Mouse (Mus musculus) embryonic facial prominence, embryonic 11.5 days (tissue): Measurements from ENCODE around the gene Dock9. TPM values are rescaled to one million over a fixed set of nuclear protein-coding genes. Genes with fewer than 3 reads are reported as not detected.

Experiments used
- ATAC-seq: fragments of 200-750 bp; cut with Nextera tagmentation; replicated peaks from 2 replicates; pipeline ENCODE4 v1.8.0; 2017; ENCODE audit warnings: low read depth; ENCODE audit not compliant: insufficient number of reproducible peaks, low FRiP score, low TSS enrichment
- DNase-seq: peaks from one replicate; pipeline ENCODE4 v3.0.0-alpha.2; 2015; ENCODE audit warnings: low spot score
- H3K27ac ChIP-seq: fragments of 300-500 bp; sonication (generic); replicated peaks from 2 replicates; pipeline ENCODE4 v1.5.1; 2014; ENCODE audit warnings: mild to moderate bottlenecking, low read depth, low read length, control low read depth
- H3K27me3 ChIP-seq: fragments of 300-500 bp; sonication (generic); 2 replicates; pipeline ENCODE4 v1.6.1; 2014; ENCODE audit warnings: mild to moderate bottlenecking, low read length, moderate library complexity, mixed read lengths; ENCODE audit not compliant: control insufficient read depth, insufficient read depth
- H3K36me3 ChIP-seq: fragments of 300-500 bp; sonication (generic); replicated peaks from 2 replicates; pipeline ENCODE4 v1.6.1; 2014; ENCODE audit warnings: low read depth, mild to moderate bottlenecking, low read length, moderate library complexity, mixed read lengths; ENCODE audit not compliant: control insufficient read depth, insufficient read depth
- H3K4me1 ChIP-seq: fragments of 300-500 bp; sonication (generic); 2 replicates; pipeline ENCODE4 v1.6.1; 2014; ENCODE audit warnings: low read length, mixed read lengths; ENCODE audit not compliant: control insufficient read depth, insufficient read depth
- H3K4me2 ChIP-seq: fragments of 300-500 bp; sonication (generic); 2 replicates; pipeline ENCODE4 v1.6.1; 2014; ENCODE audit warnings: low read depth, mild to moderate bottlenecking, control low read depth, low read length, moderate library complexity
- H3K4me3 ChIP-seq: fragments of 300-500 bp; sonication (generic); 2 replicates; pipeline ENCODE4 v1.5.1; 2014; ENCODE audit warnings: low read depth, low read length, control low read depth
- H3K9ac ChIP-seq: fragments of 300-500 bp; sonication (generic); replicated peaks from 2 replicates; pipeline ENCODE4 v1.6.1; 2014; ENCODE audit warnings: mild to moderate bottlenecking, control low read depth, low read length
- H3K9me3 ChIP-seq: fragments of 300-500 bp; sonication (generic); replicated peaks from 2 replicates; pipeline ENCODE4 v1.6.1; 2016; ENCODE audit warnings: mild to moderate bottlenecking, low read length, inconsistent platforms, mixed read lengths; ENCODE audit not compliant: control insufficient read depth
- WGBS: fragments of 180-500 bp; shearing (Covaris S2); extraction: QIAGEN DNeasy Blood & Tissue Kit; methylation state at CpG from one replicate; pipeline ENCODE4 v1.1.7; 2014; 5-methylcytosine and 5-hydroxymethylcytosine counted together
- polyA plus RNA-seq: library from polyadenylated mRNA; unstranded; fragments of >200 nt; fragmentation: Nextera tagmentation; extraction: Ambion mirVana; gene quantifications from 2 replicates; pipeline ENCODE4 v1.2.1, GENCODE M21; 2014

The Dock9 gene
- polyA plus RNA-seq, 1 experiment from 2014 or later: 4.9 TPM

- ATAC-seq (no peak), DNase-seq (no peak)
- no peaks in the 10 kb centered on the region for H3K27me3 ChIP-seq
- no peak overlapping the region for H3K4me3 ChIP-seq
- WGBS: 40% methylated on average over 9 of the region's 9 CpGs
- no peak overlapping the region for H3K27ac ChIP-seq
- no peak overlapping the region for H3K4me2 ChIP-seq
- H3K9ac ChIP-seq: no peak overlapping the region
- H3K9me3 ChIP-seq: no peaks in the 10 kb centered on the region
- no peaks in the 10 kb centered on the region for H3K36me3 ChIP-seq
- no peaks in the 10 kb centered on the region for H3K4me1 ChIP-seq
These were observed 149.0 kb downstream of the Dock9 start for GRCm38 (mm10) chr14:121648581-121649060.

GRCm38 (mm10) chr14:121647693-121648092, 149.9 kb downstream of the Dock9 start:
- Histone ChIP-seq H3K4me3 (no peak overlapping the region), H3K9ac (no peak overlapping the region), H3K27ac (no peak overlapping the region), H3K27me3 (no peaks in the 10 kb centered on the region), H3K4me2 (no peak overlapping the region), H3K4me1 (no peaks in the 10 kb centered on the region), H3K36me3 (no peaks in the 10 kb centered on the region), H3K9me3 (no peaks in the 10 kb centered on the region)
- ATAC-seq (no peak), DNase-seq (no peak)
- 87% methylated on average over 6 of the region's 6 CpGs for WGBS

- H3K27ac ChIP-seq: no peak overlapping the region
- DNase-seq: no peak
- no peak overlapping the region for H3K4me3 ChIP-seq
- no peaks in the 10 kb centered on the region for H3K9me3 ChIP-seq
- no peak overlapping the region for H3K9ac ChIP-seq
- no peaks in the 10 kb centered on the region for H3K27me3 ChIP-seq
- 74% methylated on average over 10 of the region's 10 CpGs for WGBS
- H3K36me3 ChIP-seq: no peaks in the 10 kb centered on the region
- ATAC-seq: no peak
- no peak overlapping the region for H3K4me2 ChIP-seq
- no peaks in the 10 kb centered on the region for H3K4me1 ChIP-seq
These were observed 151.0 kb downstream of the Dock9 start for GRCm38 (mm10) chr14:121646617-121647016.

DNA sequence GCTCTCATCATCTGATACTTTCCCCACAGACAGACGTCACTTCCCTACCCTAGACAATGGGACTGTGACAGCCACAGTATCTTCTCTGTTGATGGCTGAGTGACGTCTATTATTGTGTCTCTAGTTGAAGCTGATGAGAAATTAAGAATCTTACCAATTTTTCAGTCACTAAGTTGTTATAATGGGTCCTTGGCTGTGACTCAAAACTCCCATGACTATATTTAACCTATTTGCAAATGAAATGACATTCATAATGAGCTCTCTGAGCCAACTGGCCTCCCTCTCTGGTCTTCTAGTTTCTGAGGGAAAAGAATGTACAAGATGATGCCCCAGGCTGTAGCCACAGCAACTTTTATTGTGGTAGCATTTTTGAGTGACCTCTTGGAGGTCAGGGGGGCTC, 153.3 kb downstream of the Dock9 start:
- H3K27ac ChIP-seq: no peak overlapping the region
- H3K9ac ChIP-seq: no peak overlapping the region
- DNase-seq: no peak
- H3K4me1 ChIP-seq: no peaks in the 10 kb centered on the region
- no peak overlapping the region for H3K4me3 ChIP-seq
- no peaks in the 10 kb centered on the region for H3K27me3 ChIP-seq
- ATAC-seq: no peak
- 80% methylated on average over 2 of the region's 2 CpGs for WGBS
- H3K36me3 ChIP-seq: no peaks in the 10 kb centered on the region
- no peak overlapping the region for H3K4me2 ChIP-seq
- no peaks in the 10 kb centered on the region for H3K9me3 ChIP-seq

DNA sequence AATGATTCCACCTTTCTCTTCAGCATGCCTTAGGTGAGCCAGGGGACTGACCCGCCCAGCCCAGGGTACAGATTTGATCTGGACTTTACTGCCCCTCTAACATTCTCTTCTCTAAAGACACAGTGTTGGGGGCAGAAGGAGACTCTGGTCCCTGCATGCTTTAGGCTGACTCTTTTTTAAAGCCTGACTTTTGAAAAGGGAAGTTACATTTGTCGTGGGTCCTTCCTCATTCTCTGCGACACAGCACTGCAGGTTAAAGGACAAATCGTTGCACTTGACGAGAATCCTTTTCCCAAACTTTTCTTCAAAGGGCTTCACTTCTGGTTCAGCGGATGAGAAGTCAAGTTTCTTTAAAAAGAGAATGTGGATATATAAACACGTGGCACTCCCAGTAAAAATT, 156.4 kb downstream of the Dock9 start:
- Histone ChIP-seq H3K36me3 (no peaks in the 10 kb centered on the region), H3K4me3 (no peak overlapping the region), H3K27ac (no peak overlapping the region), H3K9me3 (no peaks in the 10 kb centered on the region), H3K4me1 (no peaks in the 10 kb centered on the region), H3K27me3 (no peaks in the 10 kb centered on the region), H3K9ac (no peak overlapping the region), H3K4me2 (no peak overlapping the region)
- WGBS: 83% methylated on average over 7 of the region's 7 CpGs
- ATAC-seq (no peak), DNase-seq (no peak)

- Histone ChIP-seq H3K4me3 (no peak overlapping the region), H3K9me3 (no peaks in the 10 kb centered on the region), H3K9ac (no peak overlapping the region), H3K4me1 (no peaks in the 10 kb centered on the region), H3K27me3 (no peaks in the 10 kb centered on the region), H3K36me3 (no peaks in the 10 kb centered on the region), H3K4me2 (no peak overlapping the region), H3K27ac (no peak overlapping the region)
- WGBS: 90% methylated on average over 12 of the region's 12 CpGs
- DNase-seq (no peak), ATAC-seq (no peak)
These were observed 160.6 kb downstream of the Dock9 start for GRCm38 (mm10) chr14:121636935-121637510.

GRCm38 (mm10) chr14:121634736-121635430, 162.8 kb downstream of the Dock9 start:
- Histone ChIP-seq H3K27me3 (no peaks in the 10 kb centered on the region), H3K36me3 (no peaks in the 10 kb centered on the region), H3K4me2 (no peak overlapping the region), H3K4me3 (no peak overlapping the region), H3K4me1 (no peaks in the 10 kb centered on the region), H3K9ac (no peak overlapping the region), H3K27ac (no peak overlapping the region), H3K9me3 (no peaks in the 10 kb centered on the region)
- 87% methylated on average over 11 of the region's 11 CpGs for WGBS
- DNase-seq (no peak), ATAC-seq (no peak)

DNA sequence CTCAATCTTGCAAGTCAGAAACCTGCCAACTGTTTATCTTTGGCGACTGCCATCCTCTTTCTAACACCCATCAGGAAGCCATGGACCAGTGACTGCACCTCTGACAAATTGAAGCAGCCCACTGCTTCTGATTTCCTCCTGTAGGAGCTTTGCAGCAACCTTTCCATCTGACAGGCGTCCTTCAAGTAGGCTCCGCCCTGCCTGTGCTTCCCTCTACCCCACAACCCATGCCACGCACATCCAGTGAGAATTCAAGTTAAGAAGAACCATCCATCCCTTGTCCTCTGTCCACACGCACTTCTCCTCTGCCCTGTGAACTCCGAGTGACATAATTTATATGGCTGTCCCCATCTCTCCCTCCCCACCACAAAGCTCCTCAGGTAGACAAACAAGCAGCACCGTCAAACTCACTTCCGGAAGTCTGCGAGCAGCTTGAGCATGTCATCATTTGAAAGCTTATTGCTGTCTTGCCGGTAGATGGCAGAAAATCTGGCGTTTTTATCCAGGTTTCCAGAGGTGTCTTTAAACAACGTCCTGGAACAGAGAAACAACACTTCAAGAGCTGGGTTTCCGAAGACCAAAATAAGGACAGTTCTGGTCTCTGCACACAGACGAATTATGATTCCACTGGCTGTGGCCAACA, 163.4 kb downstream of the Dock9 start:
- Histone ChIP-seq H3K4me2 (no peak overlapping the region), H3K27ac (no peak overlapping the region), H3K27me3 (no peaks in the 10 kb centered on the region), H3K9ac (no peak overlapping the region), H3K36me3 (no peaks in the 10 kb centered on the region), H3K4me3 (no peak overlapping the region), H3K9me3 (no peaks in the 10 kb centered on the region), H3K4me1 (no peaks in the 10 kb centered on the region)
- ATAC-seq (no peak), DNase-seq (no peak)
- 81% methylated on average over 14 of the region's 14 CpGs for WGBS
